Mouse (Mus musculus) CH12.LX (cell line): Measurements from ENCODE around the gene Samd14.

Experiments used
- CHD1 ChIP-seq: IDR thresholded peaks from 2 replicates; pipeline ENCODE4 v1.6.1; 2012; ENCODE audit warnings: low read depth, low read length, improper control_type of control experiment, inconsistent platforms
- CTCF ChIP-seq, 2 experiments: IDR thresholded peaks in 1 of 2; conservative IDR thresholded peaks in 1 of 2; 2 replicates each; pipeline ENCODE4 v1.5.1; 2011 to 2012; ENCODE audit warnings: low read depth in 2 of 2, low read length in 2 of 2, improper control_type of control experiment in 1 of 2, inconsistent platforms in 1 of 2, mild to moderate bottlenecking in 1 of 2, moderate library complexity in 1 of 2
- EP300 ChIP-seq: IDR thresholded peaks from 2 replicates; pipeline ENCODE4 v1.6.1; 2011; ENCODE audit warnings: low read length, improper control_type of control experiment
- HCFC1 ChIP-seq: IDR thresholded peaks from 2 replicates; pipeline ENCODE4 v1.6.1; 2012; ENCODE audit warnings: low read depth, mild to moderate bottlenecking, inconsistent platforms, low read length, improper control_type of control experiment
- KAT2A ChIP-seq: IDR thresholded peaks from 2 replicates; pipeline ENCODE4 v1.6.1; 2012; ENCODE audit warnings: low read length, improper control_type of control experiment, inconsistent platforms; ENCODE audit not compliant: insufficient replicate concordance
- MAFK ChIP-seq: IDR thresholded peaks from 2 replicates; pipeline ENCODE4 v1.6.1; 2011; ENCODE audit warnings: low read length, improper control_type of control experiment; ENCODE audit not compliant: insufficient replicate concordance
- MAX ChIP-seq: IDR thresholded peaks from 2 replicates; pipeline ENCODE4 v1.6.1; 2011; ENCODE audit warnings: low read length, improper control_type of control experiment
- MAZ ChIP-seq: IDR thresholded peaks from 2 replicates; pipeline ENCODE4 v1.6.1; 2012; ENCODE audit warnings: low read depth, mild to moderate bottlenecking, inconsistent platforms, low read length, improper control_type of control experiment, moderate library complexity
- POLR2A ChIP-seq: IDR thresholded peaks from 2 replicates; pipeline ENCODE4 v1.6.1; 2011; ENCODE audit warnings: low read depth, mild to moderate bottlenecking, improper control_type of control experiment, low read length
- POLR2AphosphoS2 ChIP-seq: IDR thresholded peaks from 2 replicates; pipeline ENCODE4 v1.6.1; 2011; ENCODE audit warnings: low read depth, low read length, improper control_type of control experiment
- SIN3A ChIP-seq: IDR thresholded peaks from 2 replicates; pipeline ENCODE4 v1.6.1; 2012; ENCODE audit warnings: low read length, improper control_type of control experiment, inconsistent platforms
- TCF12 ChIP-seq: IDR thresholded peaks from 2 replicates; pipeline ENCODE4 v1.6.1; 2014; ENCODE audit warnings: low read depth, mild to moderate bottlenecking, inconsistent platforms, low read length, improper control_type of control experiment
- USF1 ChIP-seq: IDR thresholded peaks from 2 replicates; pipeline ENCODE4 v1.6.1; 2014; ENCODE audit warnings: low read depth, mild to moderate bottlenecking, inconsistent platforms, low read length, improper control_type of control experiment
- ZC3H11A ChIP-seq: IDR thresholded peaks from 2 replicates; pipeline ENCODE4 v1.6.1; 2012; ENCODE audit warnings: low read depth, mild to moderate bottlenecking, inconsistent platforms, low read length, improper control_type of control experiment

DNA sequence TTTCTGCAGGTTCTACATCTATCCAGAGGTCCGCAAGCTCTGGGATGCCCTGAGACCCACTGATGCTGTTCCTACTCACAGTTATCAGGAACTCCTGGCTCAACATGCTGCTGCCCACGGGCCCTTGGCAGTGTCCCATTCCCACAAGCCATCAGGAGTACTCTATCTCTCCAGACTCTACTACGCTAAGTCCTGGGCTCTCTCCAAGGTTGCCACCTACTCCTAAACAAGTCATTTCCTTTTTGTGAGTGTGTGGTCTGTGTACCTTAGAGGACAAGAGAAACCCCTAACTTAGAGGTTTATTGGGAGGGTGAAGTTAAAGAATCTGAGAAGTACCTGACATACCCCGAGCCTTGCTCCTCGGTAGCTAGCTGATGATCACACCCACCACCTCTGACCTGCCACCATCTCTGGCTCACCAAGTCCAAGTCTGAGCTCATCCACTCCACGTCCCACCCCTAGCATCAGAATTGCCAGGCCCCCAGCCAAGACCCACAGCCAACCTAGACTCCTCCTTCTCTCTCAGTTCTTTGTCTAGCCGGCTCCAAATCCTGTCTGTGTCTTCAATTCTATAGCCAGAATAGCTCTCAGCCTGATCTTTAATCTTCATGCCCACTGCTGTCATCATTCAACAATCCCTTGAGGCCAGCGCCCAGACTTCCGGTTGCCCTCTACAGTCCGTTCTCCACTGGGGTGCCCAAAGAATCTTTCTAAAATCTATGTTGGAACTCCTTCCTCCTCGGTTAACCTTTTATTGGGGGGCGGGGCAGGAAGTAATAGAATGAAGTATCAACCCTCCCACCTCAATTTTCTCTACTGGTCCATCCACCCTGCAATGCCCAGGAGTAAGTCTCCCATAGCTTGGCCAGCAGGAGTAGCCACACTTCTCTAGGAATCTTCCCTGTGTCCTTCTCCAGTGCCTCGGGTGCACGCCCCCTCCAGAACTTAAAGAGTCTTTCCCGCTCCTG, 734 bp upstream of the Samd14 start:
- TF ChIP-seq POLR2AphosphoS2 (no peak), CTCF (conservative IDR thresholded peaks at IDR 0.05 in 1 of 2, IDR thresholded peaks at IDR 0.05 in 1 of 2; ENCODE audit: low read depth in 2 of 2, low read length in 2 of 2) (no peak), MAFK (no peak), POLR2A (no peak; the same call in 1 of the 2 replicates), TCF12 (no peak), SIN3A (no peak), USF1 (no peak), EP300 (no peak), CHD1 (no peak), ZC3H11A (no peak), MAX (no peak), MAZ (no peak), KAT2A (no peak), HCFC1 (no peak)
